Mouse (Mus musculus) liver, adult 10 weeks (tissue): ENCODE results near the gene Snapc3. TPM values are rescaled to one million over a fixed set of nuclear protein-coding genes. Genes with fewer than 3 reads are reported as not detected.

Experiments used
- polyA plus RNA-seq: library from polyadenylated mRNA; stranded (reverse); fragments of 350-450 nt; fragmentation: Illumina TruSeq; extraction: RNeasy Lipid Tissue Mini Kit (QIAGEN cat#74804); gene quantifications from one replicate; pipeline ENCODE4 v1.2.3, GENCODE M21; 2014; ENCODE audit warnings: low read depth, low replicate concordance

Snapc3 gene
- polyA plus RNA-seq = 10.9 TPM

DNA sequence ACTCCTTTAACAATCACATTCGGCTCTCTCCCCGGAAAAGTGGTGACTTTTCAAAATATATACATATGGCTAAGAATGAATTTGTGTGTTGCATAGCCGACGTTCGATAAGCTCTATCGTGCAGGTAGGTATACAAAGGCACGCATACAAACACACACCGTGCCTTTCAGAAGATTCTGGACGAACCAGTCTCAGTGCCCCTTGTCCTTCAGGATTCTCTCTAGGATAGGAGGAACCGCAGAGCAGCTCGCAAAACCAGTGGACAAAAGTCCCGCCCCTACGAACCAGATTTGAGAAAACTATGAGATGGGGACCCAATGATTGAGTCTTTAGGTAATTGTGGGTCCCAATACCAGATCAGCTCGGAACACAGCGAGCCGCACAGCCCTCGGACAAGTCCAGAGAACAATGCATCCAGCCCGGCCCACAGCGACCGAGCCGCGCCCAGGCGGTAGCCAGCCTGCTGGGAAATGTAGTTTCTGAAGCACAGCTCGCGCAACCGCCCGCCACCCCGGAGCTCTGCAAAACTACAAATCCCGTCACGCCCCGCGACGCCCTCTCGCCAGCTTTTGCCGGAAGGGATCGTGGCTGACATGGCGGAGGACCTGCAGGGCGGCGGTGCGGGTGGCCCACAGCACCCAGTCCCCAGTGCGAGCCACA, at the start of gene Snapc3:
TSS of gene Snapc3 (plus strand) at position 565 of the 660 bp plus-strand sequence.

DNA sequence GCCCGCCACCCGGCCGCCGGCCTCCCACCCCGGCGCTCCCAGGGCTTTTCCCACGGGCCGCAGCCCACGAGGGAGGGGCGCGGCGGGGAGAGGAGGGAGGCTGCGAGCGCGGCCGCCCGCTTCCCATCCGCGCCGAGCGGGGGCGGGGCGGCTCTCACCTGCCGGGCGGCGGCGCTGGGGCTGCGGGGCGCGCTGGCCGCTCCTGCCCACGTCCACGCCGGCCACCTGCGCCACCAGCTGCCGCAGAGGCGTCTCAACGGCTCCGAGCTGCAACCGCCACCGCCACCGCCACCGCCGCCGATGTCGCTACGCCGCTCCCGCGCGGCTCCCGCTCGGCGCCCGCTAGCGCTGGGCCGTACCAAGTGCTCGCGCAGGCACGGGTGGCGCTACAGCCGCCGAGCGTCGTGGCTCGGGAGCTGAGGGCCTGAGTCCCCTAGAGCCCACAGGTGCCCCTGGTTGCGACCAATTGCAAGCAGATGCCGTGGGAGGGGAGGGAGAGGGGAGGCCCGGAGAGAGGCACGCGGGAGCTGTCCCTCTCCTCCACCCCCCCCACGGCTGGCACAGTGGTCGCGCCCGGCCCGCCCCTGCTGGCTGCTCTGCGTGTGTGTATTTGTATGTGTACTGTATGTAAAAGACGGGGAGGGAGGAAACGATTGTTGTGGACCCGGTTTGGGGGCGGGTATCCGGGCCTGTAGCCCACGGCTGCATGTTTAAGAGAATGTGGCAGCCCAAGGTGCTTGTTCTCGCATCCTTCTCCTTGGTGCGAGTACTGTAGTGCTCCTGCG, 68.8 kb downstream of the Snapc3 start, which contains the start of gene Psip1:
TSS of gene Psip1 (minus strand) at position 343 of the 785 bp plus-strand sequence.

Other genes with a start within 250 kb of the Snapc3 start
- gene Ttc39b, start 93.5 kb upstream of the Snapc3 start, polyA plus RNA-seq = 21.3 TPM
- 48.5 TPM for gene Psip1, start 68.7 kb downstream of the Snapc3 start, polyA plus RNA-seq
- gene Ccdc171, start 107.8 kb downstream of the Snapc3 start, polyA plus RNA-seq = 2.8 TPM